Mouse (Mus musculus): Measurements from ENCODE around the gene Clk1. TPM values are rescaled to one million over a fixed set of nuclear protein-coding genes. Genes with fewer than 3 reads are reported as not detected.

Gene Clk1
- polyA plus RNA-seq, 1 experiment from 2014 or later = 170 TPM

DNA sequence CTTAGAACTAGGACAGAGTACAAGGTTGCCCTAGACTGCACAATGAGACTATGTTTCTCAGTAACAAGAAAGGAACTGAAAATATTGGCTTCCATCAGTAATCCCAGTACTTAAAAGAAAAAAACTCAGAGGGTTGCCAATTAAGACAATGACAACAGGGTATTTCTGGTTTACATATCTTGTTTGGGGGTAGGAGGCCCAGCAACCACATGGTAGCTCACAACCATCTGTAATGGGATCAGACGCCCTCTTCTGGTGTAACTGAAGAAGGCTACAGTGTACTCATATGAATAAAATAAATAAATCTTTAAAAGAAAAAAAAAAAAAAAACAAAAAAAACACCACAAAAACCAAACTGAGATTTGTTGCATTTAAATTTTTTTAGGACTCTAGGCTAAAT is 8.4 kb downstream of the Clk1 start:
- peaks cover 96% of the 10 kb centered on the region for H3K36me3 ChIP-seq (ENCODE audit: control insufficient read depth, insufficient read depth, low read length)
- H3K4me1 ChIP-seq (replicated peaks; ENCODE audit: control insufficient read depth, insufficient read depth, low read length) = no peaks in the 10 kb centered on the region
- no peak overlapping the region for H3K27ac ChIP-seq (ENCODE audit: low read depth)
- DNase-seq (ENCODE audit: low spot score) (no peak), ATAC-seq (replicated peaks; ENCODE audit: low FRiP score, low TSS enrichment, low read depth) (no peak)
- H3K4me2 ChIP-seq (ENCODE audit: low read length) = no peak overlapping the region
- H3K9me3 ChIP-seq (ENCODE audit: control insufficient read depth, low read length) = no peaks in the 10 kb centered on the region
- no peak overlapping the region for H3K4me3 ChIP-seq (ENCODE audit: low read depth, low read length)
- no peaks in the 10 kb centered on the region for H3K27me3 ChIP-seq (replicated peaks; ENCODE audit: control insufficient read depth, insufficient read depth, low read length)
- WGBS = 31% methylated on average over 1 of the region's 1 CpGs
- no peak overlapping the region for H3K9ac ChIP-seq (ENCODE audit: low read length)

DNA sequence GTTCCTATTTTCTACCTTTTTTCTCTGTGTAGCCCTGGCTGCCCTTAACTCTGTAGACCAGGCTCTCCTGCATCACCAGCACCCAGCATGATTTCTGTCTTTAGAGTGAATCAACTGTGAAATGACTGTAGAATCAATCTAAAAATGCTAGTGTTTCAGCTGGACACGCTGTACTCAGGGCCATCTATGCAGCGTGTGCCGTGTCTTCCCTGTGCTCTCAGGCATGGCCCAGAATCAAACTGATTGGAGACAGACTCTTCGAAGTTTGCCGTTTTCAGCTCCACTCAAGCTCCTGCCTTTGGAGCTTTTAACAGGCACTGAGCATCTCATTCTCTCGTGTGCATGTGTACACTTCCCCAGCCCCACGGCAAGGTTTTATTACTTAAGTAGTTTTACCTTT is 13.1 kb downstream of the Clk1 start:
- H3K9me3 ChIP-seq (ENCODE audit: control insufficient read depth, low read length) = no peaks in the 10 kb centered on the region
- H3K27me3 ChIP-seq (replicated peaks; ENCODE audit: control insufficient read depth, insufficient read depth, low read length) = no peaks in the 10 kb centered on the region
- ATAC-seq (replicated peaks; ENCODE audit: low FRiP score, low TSS enrichment, low read depth) (no peak), DNase-seq (ENCODE audit: low spot score) (no peak)
- no peak overlapping the region for H3K27ac ChIP-seq (ENCODE audit: low read depth)
- no peak overlapping the region for H3K4me3 ChIP-seq (ENCODE audit: low read depth, low read length)
- H3K4me1 ChIP-seq (replicated peaks; ENCODE audit: control insufficient read depth, insufficient read depth, low read length) = no peaks in the 10 kb centered on the region
- H3K9ac ChIP-seq (ENCODE audit: low read length) = no peak overlapping the region
- WGBS = 86% methylated on average over 7 of the region's 7 CpGs
- H3K36me3 ChIP-seq (ENCODE audit: control insufficient read depth, insufficient read depth, low read length) = peaks cover 82% of the 10 kb centered on the region
- no peak overlapping the region for H3K4me2 ChIP-seq (ENCODE audit: low read length)

DNA sequence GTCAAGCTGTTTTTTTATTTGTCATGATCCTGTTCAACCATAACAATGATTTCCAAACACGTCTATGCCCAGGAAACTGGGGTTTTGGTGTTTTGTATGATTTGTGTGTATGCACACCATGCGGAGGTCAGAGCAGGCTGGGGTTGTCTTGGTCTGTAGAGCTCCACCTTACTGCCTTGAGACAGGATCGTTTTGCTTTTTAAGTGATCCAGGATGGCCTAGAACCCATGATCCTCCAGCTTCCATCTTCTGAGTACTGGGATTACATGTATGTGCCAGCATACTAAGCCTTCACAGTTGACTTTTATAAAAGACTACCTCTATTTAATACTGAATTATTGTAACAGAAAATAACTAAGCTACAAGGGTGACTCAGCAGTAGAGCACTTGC is 13.7 kb downstream of the Clk1 start:
- whole genome bisulfite sequencing = 79% methylated on average over 3 of the region's 3 CpGs
- Histone ChIP-seq H3K27ac (ENCODE audit: low read depth) (no peak overlapping the region), H3K4me3 (ENCODE audit: low read depth, low read length) (no peak overlapping the region), H3K27me3 (replicated peaks; ENCODE audit: control insufficient read depth, insufficient read depth, low read length) (no peaks in the 10 kb centered on the region), H3K9ac (ENCODE audit: low read length) (no peak overlapping the region), H3K9me3 (ENCODE audit: control insufficient read depth, low read length) (no peaks in the 10 kb centered on the region), H3K36me3 (ENCODE audit: control insufficient read depth, insufficient read depth, low read length) (peaks cover 77% of the 10 kb centered on the region), H3K4me2 (ENCODE audit: low read length) (no peak overlapping the region), H3K4me1 (replicated peaks; ENCODE audit: control insufficient read depth, insufficient read depth, low read length) (no peaks in the 10 kb centered on the region)
- no peak for ATAC-seq (replicated peaks; ENCODE audit: low FRiP score, low TSS enrichment, low read depth)
- DNase-seq (ENCODE audit: low spot score) = no peak

DNA sequence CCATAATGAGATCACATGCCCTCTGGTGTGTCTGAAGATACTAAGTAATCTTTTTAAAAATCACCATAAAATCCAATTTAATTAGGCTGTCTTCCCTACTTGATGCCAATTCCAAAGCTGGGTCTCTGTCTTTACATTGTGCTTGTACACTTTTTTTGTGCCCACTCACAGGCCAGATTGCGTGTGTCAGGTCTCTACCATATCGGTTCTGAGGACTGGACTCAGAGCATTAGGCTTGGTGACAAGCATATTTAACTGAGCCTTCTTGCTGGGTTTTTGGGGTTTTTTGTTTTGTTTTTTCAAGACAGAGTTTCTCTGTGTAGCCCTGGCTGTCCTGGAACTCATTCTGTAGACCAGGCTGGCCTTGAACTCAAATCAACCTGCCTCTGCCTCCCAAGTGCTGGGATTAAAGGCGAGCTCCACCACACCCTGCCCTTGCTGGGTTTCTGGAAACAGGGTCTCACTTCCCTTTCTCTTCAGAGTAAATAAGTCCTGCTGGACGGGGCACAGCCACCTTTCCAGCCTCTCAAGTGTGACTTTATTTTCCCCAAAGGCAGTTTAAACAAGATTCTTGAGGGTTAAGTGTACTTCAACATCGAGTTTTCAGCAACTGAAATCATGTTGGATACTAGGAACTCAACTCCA is 14.2 kb downstream of the Clk1 start:
- ATAC-seq (replicated peaks; ENCODE audit: low FRiP score, low TSS enrichment, low read depth) (0 out of 2 replicates have a peak, but pooled peaks have one; percentile 20), DNase-seq (ENCODE audit: low spot score) (no peak)
- Histone ChIP-seq H3K36me3 (ENCODE audit: control insufficient read depth, insufficient read depth, low read length) (peaks cover 76% of the 10 kb centered on the region), H3K9ac (ENCODE audit: low read length) (no peak overlapping the region), H3K4me2 (ENCODE audit: low read length) (no peak overlapping the region), H3K9me3 (ENCODE audit: control insufficient read depth, low read length) (no peaks in the 10 kb centered on the region), H3K27ac (ENCODE audit: low read depth) (no peak overlapping the region), H3K4me1 (replicated peaks; ENCODE audit: control insufficient read depth, insufficient read depth, low read length) (no peaks in the 10 kb centered on the region), H3K4me3 (ENCODE audit: low read depth, low read length) (no peak overlapping the region), H3K27me3 (replicated peaks; ENCODE audit: control insufficient read depth, insufficient read depth, low read length) (no peaks in the 10 kb centered on the region)
- 80% methylated on average over 5 of the region's 5 CpGs for WGBS

DNA sequence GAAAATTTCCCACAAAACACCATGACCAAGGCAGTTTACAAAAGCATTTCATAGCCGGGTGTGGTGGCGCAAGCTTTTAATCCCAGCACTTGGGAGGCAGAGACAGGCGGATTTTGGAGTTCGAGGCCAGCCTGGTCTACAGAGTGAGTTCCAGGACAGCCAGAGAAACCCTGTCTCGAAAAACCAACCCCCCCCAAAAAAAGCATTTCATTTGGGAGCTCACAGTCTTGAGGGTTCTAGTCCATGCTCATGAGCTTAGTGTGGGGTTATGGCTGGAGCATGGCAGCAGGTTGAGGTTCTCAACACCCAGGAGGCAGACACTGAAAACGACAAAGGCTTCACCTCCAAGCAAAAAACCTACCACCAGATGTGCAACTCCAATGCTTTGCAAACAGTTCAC is 15.7 kb downstream of the Clk1 start:
- Histone ChIP-seq H3K36me3 (ENCODE audit: control insufficient read depth, insufficient read depth, low read length) (peaks cover 76% of the 10 kb centered on the region), H3K9me3 (ENCODE audit: control insufficient read depth, low read length) (no peaks in the 10 kb centered on the region), H3K4me3 (ENCODE audit: low read depth, low read length) (no peak overlapping the region), H3K9ac (ENCODE audit: low read length) (no peak overlapping the region), H3K4me1 (replicated peaks; ENCODE audit: control insufficient read depth, insufficient read depth, low read length) (no peaks in the 10 kb centered on the region), H3K27ac (ENCODE audit: low read depth) (no peak overlapping the region), H3K4me2 (ENCODE audit: low read length) (no peak overlapping the region), H3K27me3 (replicated peaks; ENCODE audit: control insufficient read depth, insufficient read depth, low read length) (no peaks in the 10 kb centered on the region)
- ATAC-seq (replicated peaks; ENCODE audit: low FRiP score, low TSS enrichment, low read depth) (no peak), DNase-seq (ENCODE audit: low spot score) (no peak)
- WGBS = 84% methylated on average over 6 of the region's 6 CpGs

DNA sequence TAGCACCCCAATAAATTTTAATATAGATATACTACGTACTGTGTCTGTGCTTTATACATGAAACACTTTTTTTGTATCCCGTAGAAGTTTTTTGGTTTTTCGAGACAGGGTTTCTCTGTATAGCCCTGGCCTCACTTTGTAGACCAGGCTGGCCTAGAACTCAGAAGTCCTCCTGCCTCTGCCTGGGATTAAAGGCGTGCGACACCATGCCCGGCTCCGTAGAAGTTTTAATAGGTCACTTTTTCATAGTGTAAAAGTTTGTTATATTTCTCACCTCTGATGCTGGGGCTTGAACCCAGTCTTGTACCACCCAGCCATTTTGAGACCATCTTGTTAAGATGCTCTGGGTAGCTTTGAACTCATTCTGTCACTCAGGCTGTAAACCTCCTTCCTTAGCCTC is 16.5 kb downstream of the Clk1 start:
- no peaks in the 10 kb centered on the region for H3K4me1 ChIP-seq (replicated peaks; ENCODE audit: control insufficient read depth, insufficient read depth, low read length)
- H3K9me3 ChIP-seq (ENCODE audit: control insufficient read depth, low read length) = no peaks in the 10 kb centered on the region
- ATAC-seq (replicated peaks; ENCODE audit: low FRiP score, low TSS enrichment, low read depth) = no peak
- DNase-seq (ENCODE audit: low spot score) = no peak
- no peak overlapping the region for H3K4me3 ChIP-seq (ENCODE audit: low read depth, low read length)
- 96% methylated on average over 7 of the region's 7 CpGs for WGBS
- H3K27me3 ChIP-seq (replicated peaks; ENCODE audit: control insufficient read depth, insufficient read depth, low read length) = no peaks in the 10 kb centered on the region
- H3K36me3 ChIP-seq (ENCODE audit: control insufficient read depth, insufficient read depth, low read length) = peaks cover 76% of the 10 kb centered on the region
- no peak overlapping the region for H3K27ac ChIP-seq (ENCODE audit: low read depth)
- H3K9ac ChIP-seq (ENCODE audit: low read length) = no peak overlapping the region
- H3K4me2 ChIP-seq (ENCODE audit: low read length) = no peak overlapping the region

DNA sequence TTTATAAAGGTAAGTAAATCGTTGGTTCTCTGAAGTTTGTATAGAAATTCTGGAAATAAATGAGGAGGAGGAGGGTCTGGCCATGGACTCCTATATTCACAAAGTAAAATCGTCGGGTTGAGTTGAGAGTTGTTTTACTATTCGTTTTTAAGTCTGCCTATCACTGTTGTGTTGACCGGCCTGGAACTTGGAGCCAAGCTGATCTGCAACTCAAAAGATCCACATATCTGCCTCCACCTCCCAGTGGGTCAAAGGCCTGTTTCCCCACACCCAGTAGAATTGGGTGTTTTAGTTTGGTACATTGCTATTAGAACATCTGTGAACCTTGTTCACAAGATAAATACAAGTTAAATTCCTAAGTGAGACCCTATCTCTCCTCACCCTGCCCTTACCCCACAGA is 20.1 kb downstream of the Clk1 start:
- H3K36me3 ChIP-seq (ENCODE audit: control insufficient read depth, insufficient read depth, low read length) = peaks cover 85% of the 10 kb centered on the region
- no peak overlapping the region for H3K27ac ChIP-seq (ENCODE audit: low read depth)
- 93% methylated on average over 5 of the region's 5 CpGs for WGBS
- DNase-seq (ENCODE audit: low spot score) = no peak
- no peak overlapping the region for H3K9ac ChIP-seq (ENCODE audit: low read length)
- H3K4me3 ChIP-seq (ENCODE audit: low read depth, low read length) = no peak overlapping the region
- H3K4me2 ChIP-seq (ENCODE audit: low read length) = no peak overlapping the region
- H3K4me1 ChIP-seq (replicated peaks; ENCODE audit: control insufficient read depth, insufficient read depth, low read length) = no peaks in the 10 kb centered on the region
- no peak for ATAC-seq (replicated peaks; ENCODE audit: low FRiP score, low TSS enrichment, low read depth)
- no peaks in the 10 kb centered on the region for H3K9me3 ChIP-seq (ENCODE audit: control insufficient read depth, low read length)
- no peaks in the 10 kb centered on the region for H3K27me3 ChIP-seq (replicated peaks; ENCODE audit: control insufficient read depth, insufficient read depth, low read length)

DNA sequence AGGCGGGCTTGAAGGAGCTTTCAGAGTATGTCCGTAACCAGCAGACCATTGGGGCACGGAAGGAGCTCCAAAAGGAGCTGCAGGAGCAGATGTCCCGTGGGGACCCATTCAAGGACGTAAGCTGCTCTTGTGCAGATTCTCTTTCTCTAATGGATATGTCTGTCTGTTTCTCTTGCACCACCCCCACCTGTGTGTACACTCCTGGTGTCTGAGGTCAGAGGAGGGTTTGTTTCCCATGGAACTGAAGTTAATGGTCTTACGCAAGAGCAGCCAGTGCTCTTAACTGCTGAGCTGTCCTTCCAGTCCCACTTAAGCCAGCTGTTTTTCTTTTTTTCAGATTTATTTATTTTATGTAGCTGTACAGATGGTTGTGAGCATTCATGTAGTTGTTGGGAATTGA is 22.5 kb downstream of the Clk1 start:
- Histone ChIP-seq H3K9me3 (ENCODE audit: control insufficient read depth, low read length) (no peaks in the 10 kb centered on the region), H3K27ac (ENCODE audit: low read depth) (no peak overlapping the region), H3K4me3 (ENCODE audit: low read depth, low read length) (no peak overlapping the region), H3K27me3 (replicated peaks; ENCODE audit: control insufficient read depth, insufficient read depth, low read length) (no peaks in the 10 kb centered on the region), H3K36me3 (ENCODE audit: control insufficient read depth, insufficient read depth, low read length) (peaks cover 88% of the 10 kb centered on the region), H3K4me1 (replicated peaks; ENCODE audit: control insufficient read depth, insufficient read depth, low read length) (no peaks in the 10 kb centered on the region), H3K4me2 (ENCODE audit: low read length) (no peak overlapping the region), H3K9ac (ENCODE audit: low read length) (no peak overlapping the region)
- WGBS = 89% methylated on average over 6 of the region's 6 CpGs
- ATAC-seq (replicated peaks; ENCODE audit: low FRiP score, low TSS enrichment, low read depth) (no peak), DNase-seq (ENCODE audit: low spot score) (no peak)

DNA sequence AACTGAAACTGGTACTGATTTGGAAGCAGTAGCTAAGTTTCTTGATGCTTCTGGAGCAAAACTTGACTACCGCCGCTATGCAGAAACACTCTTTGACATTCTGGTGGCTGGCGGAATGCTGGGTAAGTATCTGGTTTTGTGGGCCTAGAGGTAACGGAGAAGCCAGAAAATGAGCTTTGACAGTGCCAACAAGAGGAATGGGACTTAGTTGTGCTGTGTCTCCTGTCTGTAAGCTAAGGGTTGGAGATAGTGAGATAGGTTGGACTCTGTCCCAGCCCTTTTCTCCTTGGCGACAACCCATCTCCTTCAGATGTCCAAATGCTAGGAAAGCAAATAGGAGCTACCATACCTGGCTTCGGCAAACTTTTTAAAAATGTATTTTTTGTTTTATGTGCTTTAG is 26.1 kb downstream of the Clk1 start:
- Histone ChIP-seq H3K4me2 (ENCODE audit: low read length) (no peak overlapping the region), H3K9ac (ENCODE audit: low read length) (no peak overlapping the region), H3K27ac (ENCODE audit: low read depth) (no peak overlapping the region), H3K4me1 (replicated peaks; ENCODE audit: control insufficient read depth, insufficient read depth, low read length) (no peaks in the 10 kb centered on the region; the same call in 1 of the 2 replicates), H3K27me3 (replicated peaks; ENCODE audit: control insufficient read depth, insufficient read depth, low read length) (no peaks in the 10 kb centered on the region), H3K9me3 (ENCODE audit: control insufficient read depth, low read length) (no peaks in the 10 kb centered on the region), H3K4me3 (ENCODE audit: low read depth, low read length) (no peak overlapping the region), H3K36me3 (ENCODE audit: control insufficient read depth, insufficient read depth, low read length) (peaks cover 81% of the 10 kb centered on the region)
- ATAC-seq (replicated peaks; ENCODE audit: low FRiP score, low TSS enrichment, low read depth) (no peak), DNase-seq (ENCODE audit: low spot score) (no peak)
- 95% methylated on average over 6 of the region's 6 CpGs for WGBS
